Mouse (Mus musculus) gastrocnemius, adult 2 months (tissue): ENCODE measurements at regions not wholly inside any gene's neighbourhood (a gene's known extent, or its start where the extent isn't known, plus 50 kb on each side); places are given as distances from the start of the nearest gene placed in this dataset.

Experiments
- DNase-seq: peaks from one replicate; pipeline ENCODE4 v3.0.0; 2022
- H3K27ac ChIP-seq: fragments of 200-600 bp; 2 replicates; pipeline ENCODE4 v1.8.1; 2022; ENCODE audit warnings: mild to moderate bottlenecking
- H3K4me3 ChIP-seq: fragments of 200-600 bp; 2 replicates; pipeline ENCODE4 v1.8.1; 2022; ENCODE audit warnings: mild to moderate bottlenecking, moderate library complexity
- CTCF ChIP-seq: fragments of 200-600 bp; IDR thresholded peaks from 2 replicates; pipeline ENCODE4 v1.8.1; 2022; ENCODE audit warnings: antibody characterized with exemption, mild to moderate bottlenecking, moderate library complexity
- intact Hi-C: fragments of 180-260 bp; cut with DNase I; formaldehyde crosslinking; loops from one replicate; pipeline ENCODE4 v1.15.1; 2025

GRCm38 (mm10) chr2:115257391-115257790 is 324.1 kb upstream of the BC052040 start:
- no peak for TF ChIP-seq CTCF

GRCm38 (mm10) chr2:115268247-115268646 is 313.3 kb upstream of the BC052040 start:
- H3K27ac ChIP-seq = no peak overlapping the region
- intact Hi-C loops = no loop called here
- peak; percentile 24; the same call in 1 of the 2 replicates for TF ChIP-seq CTCF
- H3K4me3 ChIP-seq = no peak overlapping the region
- DNase-seq = no peak

More at GRCm38 (mm10) chr2:115257391-115257790, 324.1 kb upstream of the BC052040 start:
- intact Hi-C loops = no loop called here
- DNase-seq = no peak
- Histone ChIP-seq H3K27ac (no peak overlapping the region), H3K4me3 (no peak overlapping the region)

GRCm38 (mm10) chr2:115277421-115277820 is 304.1 kb upstream of the BC052040 start:
- intact Hi-C loops = no loop called here
- Histone ChIP-seq H3K27ac (no peak overlapping the region), H3K4me3 (no peak overlapping the region)
- TF ChIP-seq CTCF = no peak
- DNase-seq = no peak

GRCm38 (mm10) chr2:115293020-115293419 is 288.5 kb upstream of the BC052040 start:
- TF ChIP-seq CTCF = no peak
- no peak for DNase-seq
- intact Hi-C loops = no loop called here
- Histone ChIP-seq H3K4me3 (no peak overlapping the region), H3K27ac (no peak overlapping the region)

GRCm38 (mm10) chr2:115297463-115297862 is 284.1 kb upstream of the BC052040 start:
- no peak overlapping the region for H3K4me3 ChIP-seq
- intact Hi-C loops = no loop called here
- DNase-seq = no peak
- no peak for TF ChIP-seq CTCF
- no peak overlapping the region for H3K27ac ChIP-seq

GRCm38 (mm10) chr2:115307248-115307647 is 274.3 kb upstream of the BC052040 start:
- intact Hi-C loops = no loop called here
- no peak for TF ChIP-seq CTCF
- Histone ChIP-seq H3K4me3 (no peak overlapping the region), H3K27ac (no peak overlapping the region)
- DNase-seq = no peak

- Histone ChIP-seq H3K27ac (no peak overlapping the region), H3K4me3 (no peak overlapping the region)
- TF ChIP-seq CTCF = no peak
- no peak for DNase-seq
- intact Hi-C loops = no loop called here
These were observed 271.5 kb upstream of the BC052040 start for GRCm38 (mm10) chr2:115309856-115310631.

GRCm38 (mm10) chr2:115318551-115318950 is 263.0 kb upstream of the BC052040 start:
- no peak overlapping the region for H3K4me3 ChIP-seq
- intact Hi-C loops = no loop called here
- DNase-seq = no peak
- H3K27ac ChIP-seq = no peak overlapping the region
- no peak for TF ChIP-seq CTCF

- no peak overlapping the region for H3K27ac ChIP-seq
- H3K4me3 ChIP-seq = no peak overlapping the region
- intact Hi-C loops = no loop called here
- no peak for DNase-seq
- TF ChIP-seq CTCF = no peak
These were observed 258.9 kb upstream of the BC052040 start for GRCm38 (mm10) chr2:115322582-115322981.

- H3K4me3 ChIP-seq = no peak overlapping the region
- no peak overlapping the region for H3K27ac ChIP-seq
- no peak for DNase-seq
- intact Hi-C loops = no loop called here
- no peak for TF ChIP-seq CTCF
These were observed 255.0 kb upstream of the BC052040 start for GRCm38 (mm10) chr2:115326526-115326925.

GRCm38 (mm10) chr2:115338178-115338577 is 243.3 kb upstream of the BC052040 start:
- Histone ChIP-seq H3K27ac (no peak overlapping the region), H3K4me3 (no peak overlapping the region)
- DNase-seq = no peak
- intact Hi-C loops = no loop called here
- TF ChIP-seq CTCF = no peak

GRCm38 (mm10) chr2:115339034-115339433 is 242.5 kb upstream of the BC052040 start:
- TF ChIP-seq CTCF = no peak
- no peak overlapping the region for H3K4me3 ChIP-seq
- intact Hi-C loops = no loop called here
- no peak overlapping the region for H3K27ac ChIP-seq
- no peak for DNase-seq

GRCm38 (mm10) chr2:115342360-115342759 is 239.2 kb upstream of the BC052040 start:
- intact Hi-C loops = no loop called here
- no peak for TF ChIP-seq CTCF
- Histone ChIP-seq H3K27ac (no peak overlapping the region), H3K4me3 (no peak overlapping the region)
- DNase-seq = no peak

- intact Hi-C loops = no loop called here
- no peak overlapping the region for H3K27ac ChIP-seq
These were observed 235.0 kb upstream of the BC052040 start for GRCm38 (mm10) chr2:115346551-115346950.

More at GRCm38 (mm10) chr2:115346551-115346950, 235.0 kb upstream of the BC052040 start:
- TF ChIP-seq CTCF = no peak
- H3K4me3 ChIP-seq = no peak overlapping the region
- DNase-seq = no peak
